Mouse (Mus musculus) left cerebral cortex, postnatal 14 days (tissue): ENCODE results near the gene Ccdc175. TPM values are rescaled to one million over a fixed set of nuclear protein-coding genes. Genes with fewer than 3 reads are reported as not detected.

Experiments used
- DNase-seq, 2 experiments: peaks; one replicate each; pipeline ENCODE4 v3.0.0; 2021 to 2022; ENCODE audit warnings: low spot score in 2 of 2, mixed read lengths in 1 of 2
- intact Hi-C: fragments of 180-260 bp; cut with DNase I; formaldehyde crosslinking; loops from one replicate; pipeline ENCODE4 v1.15.1; 2025
- long read RNA-seq, 2 experiments: library from polyadenylated mRNA; stranded (forward); transcript quantifications; one replicate each; pipeline ENCODE4 v2.0.0; 2021
- total RNA-seq, 2 experiments: library from RNA; stranded (reverse); gene quantifications; 2 replicates each; pipeline ENCODE4 v1.2.3; 2021

The Ccdc175 gene
- total RNA-seq: not detected
- long read RNA-seq, experiment 1: 0 reads
- long read RNA-seq, experiment 2: 0 reads

DNA sequence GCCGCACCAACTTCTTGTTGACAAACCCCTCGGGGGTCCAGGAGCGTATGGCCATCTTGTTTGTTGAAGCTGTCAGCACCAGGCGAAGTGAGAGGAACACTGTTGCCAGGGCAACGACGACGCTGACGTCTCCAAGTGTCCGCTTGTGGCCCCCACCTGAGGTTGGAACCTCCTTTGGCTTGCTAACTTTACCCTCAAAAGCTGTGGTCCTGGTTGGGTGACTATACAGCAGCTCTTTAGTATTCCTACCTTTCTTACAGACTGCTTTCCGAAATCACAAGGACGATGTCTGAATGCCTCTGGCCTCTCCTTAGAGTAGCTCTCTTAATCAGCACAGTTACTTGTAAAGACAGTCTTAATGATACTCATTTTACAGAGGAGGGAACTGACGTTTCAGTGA, at the start of gene Ccdc175:
Ccdc175 (minus strand) TSS at position 101 of the 400 bp plus-strand sequence.
- DNase-seq: no peak
- intact Hi-C loops: no loop called here

DNA sequence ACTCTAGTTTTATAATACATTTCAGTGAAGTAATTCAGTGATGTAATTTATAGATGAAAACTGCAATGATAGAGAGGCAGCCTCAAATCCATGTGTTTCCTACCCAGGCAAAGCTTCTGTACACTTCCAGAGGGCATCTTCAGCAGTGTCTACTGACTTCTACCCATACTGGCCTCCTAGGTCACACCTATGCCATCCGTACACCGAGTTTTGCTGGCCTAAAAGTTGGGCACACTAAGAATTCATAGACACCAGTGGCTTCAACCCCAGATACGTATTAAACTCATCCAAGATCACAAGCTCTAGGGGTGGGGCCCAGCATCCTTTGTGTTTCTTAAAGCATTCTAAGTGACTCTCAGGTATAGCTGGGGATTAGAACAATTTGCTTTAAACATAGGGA, 49.3 kb upstream of the Ccdc175 start:
- intact Hi-C loops: no loop called here
- DNase-seq: no peak

GRCm38 (mm10) chr12:72232826-72233790, 48.3 kb upstream of the Ccdc175 start:
- intact Hi-C loops: no loop called here
- no peak for DNase-seq

DNA sequence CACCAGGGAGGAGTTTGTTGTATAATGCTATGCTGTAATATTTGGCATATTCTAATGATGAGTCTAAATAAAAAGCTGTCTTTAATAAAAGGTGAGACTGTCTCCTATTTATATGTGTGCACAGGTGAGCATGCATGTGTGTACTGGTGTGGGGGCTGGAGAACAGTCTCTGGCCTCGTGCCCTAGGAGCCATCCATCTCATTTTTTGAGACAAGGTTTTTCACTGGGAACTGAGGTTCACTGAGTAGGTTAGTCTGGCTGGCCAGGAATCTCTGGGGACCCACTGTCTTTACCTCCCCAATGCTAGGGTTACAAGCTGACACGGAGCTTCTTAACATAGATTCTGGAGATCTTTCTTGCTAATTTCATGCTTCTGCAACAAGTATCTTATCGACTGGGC, 47.3 kb upstream of the Ccdc175 start:
- no peak for DNase-seq
- intact Hi-C loops: no loop called here

DNA sequence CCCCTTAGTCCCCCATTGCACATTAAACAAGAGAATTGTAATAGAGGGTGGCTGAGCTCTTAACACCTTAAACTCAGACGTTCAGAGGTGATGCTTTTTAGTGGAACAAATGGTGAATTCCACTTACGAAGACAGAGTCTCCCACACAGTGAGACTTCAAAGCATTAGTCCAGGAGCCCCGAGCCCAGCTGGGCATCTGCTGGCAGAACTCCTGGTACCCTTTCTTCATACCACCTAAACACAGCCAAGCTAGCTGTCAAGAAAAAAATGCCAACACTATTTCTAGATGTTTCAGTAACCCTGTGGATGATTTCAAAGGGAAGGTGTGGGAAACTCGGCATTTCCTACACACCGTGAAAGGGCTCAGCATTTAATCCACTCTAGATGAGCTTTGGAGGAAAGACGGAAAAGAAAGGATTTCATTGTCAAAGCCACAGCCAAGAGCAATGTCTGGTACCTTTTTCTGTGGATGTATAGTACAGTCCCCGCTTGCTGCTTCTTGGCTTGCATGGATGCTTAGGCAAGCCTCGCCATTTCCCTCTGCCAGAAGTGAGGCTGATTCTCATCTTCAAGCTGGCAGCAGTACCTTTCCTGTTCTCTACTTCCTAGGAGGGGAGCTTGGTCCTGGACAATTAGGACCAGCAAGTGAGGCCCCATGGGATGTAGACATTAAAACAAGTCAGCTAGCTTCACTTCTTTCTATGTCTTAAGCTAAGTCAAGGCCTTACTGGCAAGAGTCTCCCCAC, 44.8 kb upstream of the Ccdc175 start:
- intact Hi-C loops: no loop called here
- DNase-seq: no peak

GRCm38 (mm10) chr12:72227731-72228130, 42.9 kb upstream of the Ccdc175 start:
- intact Hi-C loops: no loop called here

DNA sequence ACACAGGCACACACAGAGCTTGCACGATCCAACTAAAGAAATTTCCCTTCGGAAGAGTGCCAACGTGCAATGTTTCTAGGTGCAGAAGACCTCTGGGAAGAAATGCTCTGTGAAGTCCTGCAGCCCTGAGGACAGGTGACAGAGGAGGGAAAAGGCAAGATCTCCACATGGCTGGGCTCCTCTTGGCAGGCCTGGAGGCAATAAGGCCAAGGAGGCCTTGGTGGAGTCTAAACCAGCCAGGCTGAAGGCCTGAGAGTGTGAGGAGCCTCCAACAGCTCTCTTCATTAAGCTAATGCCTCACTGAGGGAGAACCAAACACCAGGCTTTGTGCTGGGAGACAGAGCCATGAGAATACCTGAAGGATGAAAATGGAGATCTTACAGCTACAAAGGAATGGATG, 40.5 kb upstream of the Ccdc175 start:
- intact Hi-C loops: no loop called here
- no peak for DNase-seq

More at GRCm38 (mm10) chr12:72227731-72228130, 42.9 kb upstream of the Ccdc175 start:
- DNase-seq: no peak

DNA sequence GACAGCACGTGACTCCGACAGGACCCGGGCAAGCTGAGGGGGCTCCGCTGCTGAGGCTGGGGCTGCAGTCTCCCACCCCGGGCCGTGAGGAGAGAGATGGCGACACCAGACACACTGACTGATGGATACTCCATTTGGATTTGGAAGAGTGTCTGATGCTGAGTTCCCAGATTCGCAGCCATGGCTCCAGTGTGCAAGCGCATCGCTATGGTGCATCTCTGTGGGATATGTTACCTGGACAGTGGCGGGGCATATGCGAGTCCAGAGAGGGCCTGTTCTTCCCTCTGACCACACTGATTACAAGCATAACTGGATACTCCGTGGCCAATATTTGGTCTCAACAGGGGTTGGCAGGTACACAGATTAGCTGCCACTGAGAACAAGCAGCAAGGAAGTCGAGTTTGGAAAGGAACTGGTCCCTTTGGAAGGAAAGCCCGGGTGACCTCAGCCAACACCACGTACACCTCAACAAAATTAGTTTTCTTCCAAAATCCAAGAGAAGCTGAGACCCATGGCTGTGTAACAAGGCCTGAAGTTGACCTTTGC, 38.8 kb upstream of the Ccdc175 start:
- DNase-seq: no peak
- intact Hi-C loops: no loop called here

DNA sequence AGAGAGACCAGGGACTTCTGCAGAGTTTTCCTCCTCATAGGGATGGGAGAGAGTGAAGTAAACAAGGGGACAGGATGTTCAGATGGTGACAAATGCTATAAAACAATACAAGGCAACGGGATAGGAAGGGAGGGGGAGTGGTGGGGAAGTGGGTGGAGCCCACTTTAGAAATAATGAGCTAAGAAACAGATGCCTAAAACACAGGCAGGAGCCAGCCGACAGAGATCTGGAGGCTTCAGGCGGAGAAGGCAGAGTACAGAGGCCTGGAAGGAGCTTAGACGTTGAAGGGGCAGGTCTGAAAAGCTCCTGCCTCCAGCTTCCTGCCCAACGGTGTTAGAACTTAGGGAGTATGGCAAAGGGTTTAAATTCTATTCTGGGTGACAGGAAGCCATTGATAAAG, 28.7 kb upstream of the Ccdc175 start:
- intact Hi-C loops: no loop called here
- no peak for DNase-seq

GRCm38 (mm10) chr12:72200828-72201227, 16.0 kb upstream of the Ccdc175 start:
- intact Hi-C loops: no loop called here
- no peak for DNase-seq

DNA sequence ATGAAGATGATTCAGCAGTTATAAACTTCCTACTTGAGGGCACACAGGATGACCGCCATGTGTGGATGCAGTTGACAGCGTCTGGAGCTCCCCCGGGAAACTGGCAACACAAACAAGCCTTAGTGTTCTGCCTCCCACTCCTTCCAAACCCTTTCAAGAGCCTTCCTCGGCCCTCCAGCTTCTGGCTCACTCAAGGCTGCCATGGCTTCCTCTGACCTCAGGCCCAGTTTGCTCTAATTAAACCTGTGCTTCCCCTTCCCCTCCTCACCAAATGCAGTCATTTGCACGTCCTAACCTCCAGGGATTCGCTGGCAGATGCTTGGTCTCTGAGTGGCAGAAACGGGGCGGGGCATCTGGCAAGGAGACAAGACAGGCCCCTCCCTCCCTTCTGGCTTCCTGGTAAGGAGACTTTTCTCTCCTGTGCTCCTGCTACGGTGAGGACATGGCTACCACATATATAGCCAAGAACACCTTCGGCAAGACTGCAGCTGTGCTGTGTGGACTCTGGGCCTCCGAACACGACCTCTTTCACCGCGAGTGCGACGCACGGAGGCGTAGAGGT, 13.2 kb upstream of the Ccdc175 start:
- DNase-seq: no peak
- intact Hi-C loops: loop anchor here (5.0 kb wide), 1 partner anchor 76 kb away; no protein-coding TSS in a partner anchor

DNA sequence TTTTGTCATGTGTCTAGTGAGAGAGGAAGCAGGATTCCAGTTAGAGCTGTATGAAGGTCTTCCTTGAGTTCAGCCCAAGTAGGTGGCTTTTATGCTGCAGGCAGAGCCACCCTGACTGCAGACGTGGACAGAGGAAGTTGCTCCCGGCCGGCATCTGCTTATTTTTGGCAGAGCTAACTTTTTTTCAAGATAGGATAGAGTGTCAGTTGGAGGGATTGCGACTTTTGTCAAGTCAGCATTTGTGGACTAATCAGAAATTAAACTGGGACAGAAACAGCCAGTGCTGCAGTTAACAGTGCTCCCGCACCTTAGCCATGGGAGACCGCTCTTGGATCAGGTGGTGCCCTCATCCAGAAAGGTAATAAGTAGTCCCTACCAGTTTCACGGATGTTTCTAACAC, 12.6 kb upstream of the Ccdc175 start:
- intact Hi-C loops: loop anchor here (5.0 kb wide), 1 partner anchor 75 kb away; no protein-coding TSS in a partner anchor
- DNase-seq: no peak

DNA sequence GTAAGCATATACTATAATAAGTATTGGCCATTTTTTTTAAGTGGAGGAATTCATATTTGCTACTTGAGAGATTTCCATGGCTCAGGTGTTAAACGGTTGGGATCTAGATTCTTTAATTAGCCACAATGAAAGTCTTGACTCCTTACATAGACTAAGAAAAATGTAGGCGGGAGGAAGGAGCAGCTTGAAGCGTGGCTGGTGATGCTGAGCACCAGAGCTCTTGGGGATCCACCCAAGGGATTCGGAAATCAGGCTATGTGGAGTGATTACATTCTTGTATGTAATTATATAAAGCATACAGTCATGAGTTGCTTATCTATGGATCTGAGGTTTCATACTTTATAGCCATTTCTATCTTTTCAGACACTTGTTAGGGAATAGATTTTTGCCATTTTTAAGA, 5.3 kb downstream of the Ccdc175 start:
- intact Hi-C loops: no loop called here
- peak in 1 of 2 experiments; percentile 40 for DNase-seq

DNA sequence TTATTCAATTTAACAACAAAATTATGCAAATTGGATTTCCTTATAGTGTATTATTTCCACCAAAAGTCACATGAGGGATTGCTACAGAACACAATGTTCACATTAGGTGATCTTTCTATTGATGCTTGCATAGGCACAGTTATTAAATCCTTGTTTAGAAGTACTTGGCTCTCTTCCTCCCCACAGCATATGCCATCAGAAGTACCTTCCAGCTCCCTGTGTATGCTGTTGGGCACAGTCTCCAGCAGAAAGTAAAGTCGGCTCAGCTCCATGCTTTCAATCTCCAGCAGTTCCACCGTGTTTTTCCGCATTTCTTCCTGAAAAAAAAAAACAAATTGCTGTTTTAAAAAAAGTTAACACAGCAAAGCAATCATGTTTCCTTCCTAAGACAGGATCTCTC, 6.5 kb downstream of the Ccdc175 start:
- DNase-seq: no peak
- intact Hi-C loops: no loop called here

- peak; percentile 11 to 47 for DNase-seq
- intact Hi-C loops: no loop called here
These were observed 26.4 kb downstream of the Ccdc175 start for GRCm38 (mm10) chr12:72158421-72158820.

DNA sequence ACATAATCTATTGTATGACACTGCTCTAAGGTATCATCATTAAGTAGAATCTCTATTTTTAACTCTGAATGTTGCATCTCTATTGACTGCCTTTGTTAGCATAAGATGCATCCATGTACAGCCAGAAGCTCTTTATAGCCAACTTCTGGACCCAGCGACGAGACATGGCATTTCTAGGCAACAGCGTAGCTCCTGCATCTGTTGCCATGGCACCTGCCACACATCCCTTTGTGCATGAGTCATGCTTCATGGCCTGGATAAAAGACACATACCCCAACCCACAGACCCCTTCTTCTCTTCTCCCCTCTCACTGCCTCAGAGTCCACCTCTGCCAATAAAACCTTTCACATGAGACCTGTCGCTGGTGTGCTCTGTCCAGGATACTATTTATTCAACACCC, 34.0 kb downstream of the Ccdc175 start:
- DNase-seq: peak; percentile 47 to 79
- intact Hi-C loops: no loop called here

GRCm38 (mm10) chr12:72129203-72129602, 55.6 kb downstream of the Ccdc175 start:
- intact Hi-C loops: no loop called here
- no peak for DNase-seq

GRCm38 (mm10) chr12:72115686-72116345, 69.0 kb downstream of the Ccdc175 start:
- DNase-seq: no peak
- intact Hi-C loops: no loop called here

GRCm38 (mm10) chr12:72115126-72115525, 69.7 kb downstream of the Ccdc175 start:
- intact Hi-C loops: no loop called here

More at GRCm38 (mm10) chr12:72115126-72115525, 69.7 kb downstream of the Ccdc175 start:
- DNase-seq: no peak
